ENCODE assay signal across 21 mouse cellular contexts in genomic region chr6:134048965-134049364, GRCm38 (mm10). TPM values are rescaled to one million over a fixed set of nuclear protein-coding genes. Genes with fewer than 3 reads are reported as not detected.
DNase-seq lines count a peak whose midpoint lies in the region; ATAC-seq and TF ChIP-seq lines count a peak whose summit lies in the region.
"Had no signal": no experiment of that assay in that cellular context is flagged by ENCODE, and none has a peak within 500 bp of the region (broad histone marks: within the 10 kb centered on the region; RNA-seq: fewer than 3 reads in every experiment).

No protein-coding gene starts in this region.

- TF ChIP-seq POLR2A in bone marrow, adult 2 months (IDR thresholded peaks at IDR 0.05; ENCODE audit: borderline replicate concordance, control insufficient read depth, low read depth, low read length) = no peak

- peak overlapping the region; percentile 3; the same call in 1 of the 2 replicates for H3K27ac ChIP-seq in bone marrow, adult 2 months (ENCODE audit: control insufficient read depth, insufficient read depth, low read depth, low read length, poor library complexity)
- 0 out of 2 replicates have a peak overlapping the region, but pooled peaks have one; percentile 7 for H3K27ac ChIP-seq in macrophage
- H3K27ac ChIP-seq: embryonic facial prominence, embryonic 13.5 days; forebrain, embryonic 13.5 days; hindbrain, embryonic 14.5 days; intestine, embryonic 15.5 days had no signal

- peak; percentile 65; the same call in 1 of the 2 replicates for ATAC-seq in neutrophil, adult 5-6 weeks (ENCODE audit: extremely low read depth, insufficient number of reproducible peaks, low FRiP score, poor library complexity, severe bottlenecking)
- ATAC-seq: forebrain, embryonic 13.5 days; forebrain, postnatal 0 days; intestine, embryonic 15.5 days; Patski had no signal

- no peak overlapping the region for H3K4me3 ChIP-seq in bone marrow, adult 2 months (replicated peaks; ENCODE audit: control insufficient read depth, low read depth, low read length)
- no peak overlapping the region for H3K4me3 ChIP-seq in macrophage (ENCODE audit: inconsistent target)
- H3K4me3 ChIP-seq: embryonic facial prominence, embryonic 13.5 days; forebrain, embryonic 13.5 days; intestine, embryonic 15.5 days had no signal

- TF ChIP-seq CTCF in bone marrow, adult 2 months (IDR thresholded peaks at IDR 0.05; ENCODE audit: control insufficient read depth, insufficient read depth, low read length) = no peak

- H3K36me3 ChIP-seq in macrophage (ENCODE audit: inconsistent target) = no peaks in the 10 kb centered on the region
- H3K36me3 ChIP-seq: intestine, embryonic 15.5 days had no signal

- peak; percentile 49 for DNase-seq in lung, postnatal 36 days
- no peak for DNase-seq in lung, postnatal 14 days
- DNase-seq in MN1 (ENCODE audit: low spot score) = no peak
- DNase-seq in thymus, postnatal 25 days = no peak
- DNase-seq: adrenal gland, adult 2 months; adrenal gland, postnatal 36 days; cerebellum, adult 11-12 months; cerebellum, adult 9-10 months; cerebellum, postnatal 25 days; forebrain, postnatal 0 days; gastrocnemius, postnatal 14 days; heart, postnatal 10 days; heart, postnatal 4 days had no signal

- H3K79me2 ChIP-seq in macrophage (ENCODE audit: inconsistent target) = peaks cover 97% of the 10 kb centered on the region

- H3K4me1 ChIP-seq in bone marrow, adult 2 months (ENCODE audit: control insufficient read depth, insufficient read depth, low read length) = peaks cover 2% of the 10 kb centered on the region; the same call in 1 of the 2 replicates

- 32% methylated on average over 6 of the region's 6 CpGs for WGBS in bone marrow, adult 2 months
- 39% methylated on average over 6 of the region's 6 CpGs for WGBS in macrophage (ENCODE audit: missing documents)

RNA-seq across cellular contexts. Expression of gene Etv6, which starts 13.5 kb away (rescaled TPM):
- 6.6 and 10.9 TPM in 2 replicates for polyA plus RNA-seq in bone marrow, adult 2 months (2011; ENCODE audit: insufficient read depth, insufficient read length, low replicate concordance, missing spikeins)
- 100 to 1,000 TPM in 3 of 26 experiments, 10 to 100 TPM in 23; 35.9 to 168 (median 52.6) TPM for total RNA-seq in macrophage (2018; cell fraction: chromatin; rRNA removed)
- 10 to 100 TPM; 34.1 to 60.8 (median 42.1) TPM for total RNA-seq in macrophage (2018; cell fraction: cytosol; rRNA removed)
- total RNA-seq in macrophage (2018; cell fraction: nucleus; rRNA removed) = 100 to 1,000 TPM in 2 of 26 experiments, 10 to 100 TPM in 24; 37.7 to 145 (median 56.4) TPM
- 23.4 to 26.3 TPM (median 24.8 TPM) in 3 replicates for polyA plus RNA-seq in macrophage (2018)
- total RNA-seq in neutrophil, adult 5-6 weeks (2017) = 19.6 and 22.7 TPM in 2 replicates
